Mouse (Mus musculus) G1E-ER4 (cell line): Measurements from ENCODE around the gene Armc5. TPM values are rescaled to one million over a fixed set of nuclear protein-coding genes. Genes with fewer than 3 reads are reported as not detected.

ENCODE experiments used
- GATA1 ChIP-seq: IDR thresholded peaks from one replicate; pipeline ENCODE4 v1.8.0; 2012; ENCODE audit warnings: low read length, inconsistent platforms
- polyA plus RNA-seq: library from polyadenylated mRNA; stranded (reverse); fragments of >175 nt; gene quantifications from 2 replicates; pipeline ENCODE4 v1.2.3, GENCODE M21; 2012

Armc5 gene
- polyA plus RNA-seq, 1 experiment, result 35.0 TPM

GRCm38 (mm10) chr7:128265411-128265810 is 28.3 kb downstream of the Armc5 start, which contains the start of gene Slc5a2:
Gene Slc5a2 (plus strand): TSS chr7:128265657.
- TF ChIP-seq GATA1, result no peak

GRCm38 (mm10) chr7:128266056-128266455 is 28.9 kb downstream of the Armc5 start:
- TF ChIP-seq GATA1, result no peak

- no peak for TF ChIP-seq GATA1
Observed at GRCm38 (mm10) chr7:128267391-128267790, 30.2 kb downstream of the Armc5 start.

GRCm38 (mm10) chr7:128267813-128268212 is 30.7 kb downstream of the Armc5 start:
- TF ChIP-seq GATA1, result no peak

- no peak for TF ChIP-seq GATA1
Observed at GRCm38 (mm10) chr7:128270431-128270850, 33.3 kb downstream of the Armc5 start.

- TF ChIP-seq GATA1, result no peak
Observed at GRCm38 (mm10) chr7:128271496-128271895, 34.4 kb downstream of the Armc5 start.

- no peak for TF ChIP-seq GATA1
Observed at GRCm38 (mm10) chr7:128276051-128276450, 38.9 kb downstream of the Armc5 start.

- no peak for TF ChIP-seq GATA1
Observed at GRCm38 (mm10) chr7:128279750-128280149, 42.6 kb downstream of the Armc5 start.

- no peak for TF ChIP-seq GATA1
Observed at GRCm38 (mm10) chr7:128281765-128282164, 44.6 kb downstream of the Armc5 start.

- no peak for TF ChIP-seq GATA1
Observed at GRCm38 (mm10) chr7:128282532-128283244, 45.5 kb downstream of the Armc5 start.

GRCm38 (mm10) chr7:128284047-128284446 is 46.9 kb downstream of the Armc5 start:
- TF ChIP-seq GATA1, result no peak

GRCm38 (mm10) chr7:128285060-128285459 is 47.9 kb downstream of the Armc5 start:
- no peak for TF ChIP-seq GATA1

- peak; percentile 59 for TF ChIP-seq GATA1
Observed at GRCm38 (mm10) chr7:128288923-128289544, 51.9 kb downstream of the Armc5 start.

Other genes with a start within 250 kb of the Armc5 start
- 0.28 and 0.46 TPM in 2 replicates for gene Pycard, start 243.5 kb upstream of the Armc5 start, polyA plus RNA-seq
- gene Trim72, start 233.4 kb upstream of the Armc5 start, polyA plus RNA-seq, result 0.04 and 0.05 TPM in 2 replicates
- gene Itgam, start 174.7 kb upstream of the Armc5 start, polyA plus RNA-seq, result not detected in 2 replicates
- not detected in 2 replicates for gene Gm49368, start 174.7 kb upstream of the Armc5 start, polyA plus RNA-seq
- not detected in 2 replicates for gene Itgax, start 107.8 kb upstream of the Armc5 start, polyA plus RNA-seq
- gene Itgad, start 83.0 kb upstream of the Armc5 start, polyA plus RNA-seq, result not detected in 2 replicates
- 0.92 and 1.3 TPM in 2 replicates for gene Cox6a2, start 31.0 kb upstream of the Armc5 start, polyA plus RNA-seq
- gene 9130023H24Rik, start 689 bp downstream of the Armc5 start, polyA plus RNA-seq, result 0.93 and 0.95 TPM in 2 replicates
- gene Tgfb1i1, start 9.5 kb downstream of the Armc5 start, polyA plus RNA-seq, result 0.02 TPM in 2 replicates
- not detected in 2 replicates for gene Slc5a2, start 28.3 kb downstream of the Armc5 start, polyA plus RNA-seq
- gene BC017158, start 60.8 kb downstream of the Armc5 start, polyA plus RNA-seq, result 39.8 and 40.9 TPM in 2 replicates
- 91.5 and 99.0 TPM in 2 replicates for gene Rgs10, start 181.4 kb downstream of the Armc5 start, polyA plus RNA-seq
- 63.0 and 80.8 TPM in 2 replicates for gene Tial1, start 224.4 kb downstream of the Armc5 start, polyA plus RNA-seq